Mouse (Mus musculus) olfactory bulb, adult 2 months (tissue): ENCODE results near the gene Sdhb. TPM values are rescaled to one million over a fixed set of nuclear protein-coding genes. Genes with fewer than 3 reads are reported as not detected.

Source experiments
- H3K27ac ChIP-seq: fragments of 200-500 bp; 2 replicates; pipeline ENCODE4 v1.5.1; 2012; ENCODE audit warnings: low read depth, low read length; ENCODE audit not compliant: insufficient read depth
- H3K4me1 ChIP-seq: fragments of 200-500 bp; 2 replicates; pipeline ENCODE4 v1.6.1; 2012; ENCODE audit warnings: low read length; ENCODE audit not compliant: control insufficient read depth, insufficient read depth
- H3K4me3 ChIP-seq: fragments of 200-500 bp; 2 replicates; pipeline ENCODE4 v1.5.1; 2012; ENCODE audit warnings: mild to moderate bottlenecking, low read depth, low read length, moderate library complexity; ENCODE audit not compliant: insufficient read depth
- CTCF ChIP-seq: fragments of 200-500 bp; IDR thresholded peaks from 2 replicates; pipeline ENCODE4 v1.5.1; 2012; ENCODE audit warnings: low read depth, mild to moderate bottlenecking, low read length, moderate library complexity; ENCODE audit not compliant: insufficient read depth
- POLR2A ChIP-seq: fragments of 200-500 bp; IDR thresholded peaks from 2 replicates; pipeline ENCODE4 v1.6.1; 2012; ENCODE audit warnings: mild to moderate bottlenecking, low read depth, low read length, moderate library complexity; ENCODE audit not compliant: insufficient read depth
- WGBS: fragments of 180-500 bp; shearing (Covaris S2); methylation state at CpG from one replicate; pipeline ENCODE4 v1.1.7; 2018; 5-methylcytosine and 5-hydroxymethylcytosine counted together
- polyA plus RNA-seq: library from polyadenylated mRNA; stranded (reverse); fragments of >200 nt; gene quantifications from 2 replicates; pipeline ENCODE4 v1.2.4, GENCODE M21; 2012; ENCODE audit warnings: low replicate concordance; ENCODE audit not compliant: missing spikeins, insufficient read depth, insufficient read length

The Sdhb gene
- polyA plus RNA-seq, 1 experiment: not detected

DNA sequence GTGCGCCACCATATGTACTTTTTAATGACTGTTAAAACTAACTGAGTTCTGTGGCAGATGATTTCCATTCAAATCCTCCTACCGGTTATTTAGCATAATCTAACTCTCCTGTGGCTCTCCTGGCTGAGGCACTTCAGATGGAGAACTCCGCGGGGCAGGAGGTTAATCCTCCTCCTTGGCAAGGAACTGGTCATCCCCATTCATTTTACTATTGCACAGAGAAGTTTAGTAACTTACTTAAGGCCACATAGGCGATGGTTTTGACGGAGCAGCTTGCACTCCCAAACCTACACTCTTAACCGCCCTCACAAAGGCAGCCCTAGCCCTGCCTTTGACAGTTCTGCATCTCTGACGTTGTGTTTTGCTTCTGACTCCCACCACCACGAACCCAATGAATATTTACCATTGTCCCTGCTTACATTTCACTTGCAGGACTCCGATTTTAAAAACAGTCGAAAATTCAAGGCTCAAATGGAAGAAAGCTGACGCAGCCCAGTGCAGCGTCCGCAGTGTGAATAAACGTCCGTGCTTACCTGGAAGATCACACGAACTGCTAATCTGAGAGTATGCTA lies 3.8 kb upstream of the Sdhb start:
- Histone ChIP-seq H3K4me1 (peaks cover 30% of the 10 kb centered on the region), H3K4me3 (peak overlapping the region; percentile 62), H3K27ac (peak overlapping the region; percentile 95)
- 6% methylated on average over 17 of the region's 17 CpGs for whole genome bisulfite sequencing
- TF ChIP-seq POLR2A: no peak
- no peak for TF ChIP-seq CTCF

DNA sequence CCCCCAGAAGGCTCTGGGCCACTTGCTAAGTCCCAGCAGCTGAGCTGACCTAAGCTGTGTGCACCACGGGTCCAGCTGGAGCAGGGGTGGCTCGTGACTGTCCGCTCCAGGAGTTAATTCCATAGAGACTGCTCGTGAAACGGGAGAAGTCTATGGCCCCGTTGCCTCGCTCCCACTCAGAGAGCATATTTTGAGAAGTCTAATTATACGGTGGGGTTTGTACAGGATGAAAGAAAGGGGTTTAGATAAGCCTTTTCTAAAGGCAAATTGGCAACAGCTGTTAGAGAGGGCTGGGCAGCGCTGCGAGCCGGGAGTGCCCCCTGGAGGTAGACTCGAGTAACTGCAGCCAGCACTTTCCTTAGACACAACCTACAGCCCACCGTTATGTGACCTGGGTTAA lies 3.3 kb upstream of the Sdhb start:
- Histone ChIP-seq H3K4me3 (peak overlapping the region; percentile 62), H3K27ac (peak overlapping the region; percentile 95), H3K4me1 (peaks cover 30% of the 10 kb centered on the region)
- TF ChIP-seq CTCF (peak; percentile 92), POLR2A (no peak)
- WGBS: under 1% methylated on average over 13 of the region's 13 CpGs

DNA sequence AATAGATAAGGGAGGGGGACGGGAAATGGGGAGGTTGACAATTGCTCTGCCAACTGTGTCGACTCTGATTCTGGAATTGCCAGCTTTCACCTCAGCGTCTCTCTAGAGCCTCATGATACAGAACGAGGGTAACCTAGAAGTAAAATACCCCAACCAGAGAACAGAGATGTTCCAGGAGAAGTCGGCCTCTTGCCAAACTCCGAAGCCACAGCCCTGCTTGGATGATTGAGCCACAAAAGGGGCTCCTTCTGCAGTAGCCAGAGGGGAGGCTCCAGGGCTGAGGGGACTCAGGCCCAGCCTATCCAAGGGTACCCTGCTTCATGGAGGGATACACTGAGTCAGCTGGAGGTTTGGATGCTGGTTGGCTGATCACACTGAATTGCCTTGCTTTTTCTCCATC lies 2.7 kb upstream of the Sdhb start:
- 35% methylated on average over 6 of the region's 6 CpGs for WGBS
- Histone ChIP-seq H3K4me1 (peaks cover 35% of the 10 kb centered on the region), H3K4me3 (no peak overlapping the region), H3K27ac (peak overlapping the region; percentile 65)
- TF ChIP-seq CTCF: no peak

DNA sequence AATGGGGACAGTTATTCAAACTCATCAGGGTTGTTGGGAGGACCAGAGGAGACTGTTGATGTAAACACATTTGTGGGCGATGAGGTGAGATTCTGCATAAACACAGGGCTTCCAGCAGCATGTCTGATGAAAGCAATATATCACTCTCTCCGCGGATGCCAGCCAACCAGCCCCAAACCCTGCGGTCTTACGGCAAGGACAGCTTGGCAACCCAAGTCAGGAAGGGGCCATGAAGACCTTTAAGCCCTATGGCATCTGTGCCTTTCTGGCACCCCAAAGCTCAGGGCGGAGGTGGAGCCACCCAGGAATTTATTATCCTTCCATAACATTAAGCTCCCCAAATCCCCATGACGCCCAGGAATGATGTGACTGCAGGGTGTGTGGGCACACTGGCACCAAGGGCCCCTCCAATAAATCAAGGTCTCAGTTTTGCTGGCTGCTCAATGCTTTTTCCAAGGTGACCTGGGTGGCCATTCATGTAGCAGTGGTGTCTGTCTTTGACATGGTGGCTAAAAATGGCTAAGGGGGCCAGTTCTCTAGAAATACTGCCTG lies 1.8 kb upstream of the Sdhb start:
- WGBS: 89% methylated on average over 7 of the region's 7 CpGs
- TF ChIP-seq POLR2A (no peak), CTCF (no peak)
- Histone ChIP-seq H3K4me3 (no peak overlapping the region), H3K4me1 (peaks cover 40% of the 10 kb centered on the region), H3K27ac (0 out of 2 replicates have a peak overlapping the region, but pooled peaks have one; percentile 3)

DNA sequence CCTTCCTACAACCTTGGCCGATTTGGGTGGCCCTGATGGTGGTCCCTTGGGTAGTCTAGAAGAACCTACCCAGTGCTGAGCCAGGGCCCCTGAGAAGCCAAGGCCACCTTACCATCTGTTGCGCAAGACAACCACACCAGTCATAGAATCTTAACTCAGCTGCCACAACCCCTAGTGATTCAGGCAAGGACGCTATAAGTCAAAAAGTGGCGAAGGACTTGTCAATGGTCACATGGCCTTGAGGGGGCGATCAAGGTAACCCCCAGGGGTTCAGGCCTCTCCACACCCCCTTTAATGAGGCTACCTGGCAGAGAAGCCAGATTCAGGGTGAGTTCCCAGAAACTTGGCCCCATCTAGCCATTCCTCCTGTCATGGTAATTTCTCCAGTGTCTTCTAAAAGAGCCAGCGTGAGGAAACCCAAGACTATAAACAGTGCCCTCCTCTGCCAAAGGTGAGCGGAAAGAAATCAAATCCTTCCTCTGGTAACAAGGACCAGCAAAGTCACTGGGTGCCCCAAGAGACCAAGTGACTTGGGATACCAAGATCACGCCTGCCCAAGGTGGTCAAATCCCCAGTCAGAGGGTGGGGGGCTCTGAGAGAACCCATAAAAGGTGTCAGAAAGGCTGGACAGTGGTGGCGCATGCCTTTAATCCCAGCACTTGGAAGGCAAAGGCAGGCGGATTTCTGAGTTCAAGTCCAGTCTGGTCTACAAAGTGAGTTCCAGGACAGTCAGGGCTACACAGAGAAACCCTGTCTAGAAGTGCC lies 1.1 kb upstream of the Sdhb start:
- Histone ChIP-seq H3K27ac (0 out of 2 replicates have a peak overlapping the region, but pooled peaks have one; percentile 3), H3K4me3 (no peak overlapping the region), H3K4me1 (peaks cover 45% of the 10 kb centered on the region)
- TF ChIP-seq POLR2A (no peak), CTCF (no peak)
- WGBS: 86% methylated on average over 10 of the region's 10 CpGs

DNA sequence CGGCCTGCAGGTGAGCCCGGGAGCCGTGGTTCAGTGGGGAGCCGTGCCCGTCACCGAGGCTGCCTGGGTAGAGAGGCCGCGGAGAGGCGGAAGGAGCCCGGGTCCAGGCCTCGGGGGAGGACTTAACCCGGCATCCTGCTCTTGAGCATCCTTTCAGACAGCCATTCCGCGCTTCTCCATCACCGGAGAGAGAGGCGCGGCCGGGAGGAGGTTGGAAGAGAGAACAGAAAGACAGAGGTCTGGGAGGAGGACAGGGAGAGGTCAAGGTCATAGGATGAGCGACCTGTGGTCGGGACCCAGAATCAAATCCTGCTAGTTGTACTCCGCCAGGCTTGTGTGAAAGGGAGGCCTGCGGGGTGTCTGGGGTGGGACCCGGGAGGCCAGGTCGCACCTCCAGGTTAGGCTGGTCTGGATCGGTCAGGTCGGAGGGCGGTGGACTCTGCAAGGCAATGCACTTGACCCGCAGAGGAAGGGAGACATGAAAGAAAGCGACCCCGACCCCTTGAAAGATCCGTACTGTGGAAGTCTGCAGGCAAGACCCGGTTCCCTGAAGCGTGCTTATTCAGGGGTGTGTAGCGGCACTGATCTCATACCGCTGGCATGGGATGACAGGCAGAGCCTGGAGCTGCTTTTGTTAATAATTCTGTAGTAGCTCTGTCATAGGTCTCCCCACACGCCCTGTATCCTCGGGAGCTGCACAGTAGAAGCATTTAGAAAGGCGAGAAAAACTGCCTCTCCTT lies 634 bp downstream of the Sdhb start:
- Histone ChIP-seq H3K4me1 (peaks cover 48% of the 10 kb centered on the region), H3K27ac (peak overlapping the region; percentile 90), H3K4me3 (peak overlapping the region; percentile 64)
- TF ChIP-seq POLR2A (peak; percentile 16; the same call in 1 of the 2 replicates), CTCF (no peak)
- WGBS: under 1% methylated on average over 38 of the region's 38 CpGs

DNA sequence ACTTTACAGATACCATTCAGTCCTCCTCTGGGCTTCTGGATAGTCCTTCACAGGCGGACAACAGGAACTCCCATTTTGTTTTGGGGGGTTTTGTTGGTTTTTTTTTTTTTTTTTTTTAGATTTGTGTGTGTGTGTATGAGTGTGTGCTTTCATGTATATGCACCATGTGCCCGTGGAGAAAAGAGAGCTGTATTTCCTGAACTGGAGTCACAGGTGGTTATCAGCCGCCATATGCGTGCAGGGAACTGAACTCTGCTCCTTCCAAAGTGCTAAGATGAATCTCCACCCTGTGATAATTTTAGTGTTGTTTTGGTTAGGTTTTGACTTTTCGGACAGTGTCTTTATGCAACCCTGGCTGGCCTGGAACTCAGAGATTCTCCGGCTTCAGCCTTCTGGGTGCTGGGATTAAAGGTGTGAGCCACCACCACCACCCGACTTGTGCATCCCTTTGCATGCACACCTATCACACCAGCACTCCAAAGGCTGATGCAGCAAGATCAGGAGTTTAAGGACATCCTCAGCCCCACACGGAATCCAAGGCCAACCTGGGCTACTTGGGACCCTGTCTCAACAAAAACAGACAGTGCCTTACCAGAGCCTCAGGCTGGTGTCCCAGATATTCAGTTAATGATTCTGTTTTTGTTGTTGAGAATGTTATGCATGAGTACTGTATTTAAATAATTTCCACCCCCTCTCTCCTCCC lies 1.4 kb downstream of the Sdhb start:
- no peak for TF ChIP-seq POLR2A
- Histone ChIP-seq H3K27ac (no peak overlapping the region), H3K4me1 (peaks cover 42% of the 10 kb centered on the region), H3K4me3 (peak overlapping the region; percentile 64)
- 33% methylated on average over 8 of the region's 8 CpGs for WGBS

DNA sequence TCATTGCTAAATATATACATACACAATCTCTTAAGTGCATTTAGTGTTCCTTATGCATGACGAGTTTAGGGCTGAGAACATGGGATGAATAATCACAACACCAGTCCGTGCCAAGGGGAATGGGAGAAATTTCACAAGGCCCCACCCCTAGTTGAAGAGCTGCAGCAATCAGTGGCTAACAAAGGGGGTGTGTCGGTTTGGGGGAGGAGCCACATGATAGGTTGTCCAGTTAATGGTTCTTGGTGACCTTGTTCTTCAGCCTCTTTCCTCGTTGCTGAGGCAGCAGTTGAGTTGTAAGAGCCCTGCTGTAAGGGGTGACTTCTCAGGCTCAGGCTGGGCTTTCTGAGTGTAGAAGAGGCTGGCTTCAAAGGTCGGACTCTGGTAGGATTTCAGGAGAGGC lies 1.9 kb downstream of the Sdhb start:
- peaks cover 42% of the 10 kb centered on the region for H3K4me1 ChIP-seq
- H3K27ac ChIP-seq: peak overlapping the region; percentile 49
- peak overlapping the region; percentile 26 for H3K4me3 ChIP-seq
- 14% methylated on average over 5 of the region's 5 CpGs for WGBS
- TF ChIP-seq CTCF: no peak
- no peak for TF ChIP-seq POLR2A
